Mouse (Mus musculus) kidney, postnatal 0 days (tissue): Measurements from ENCODE around the gene Fam50a. TPM values are rescaled to one million over a fixed set of nuclear protein-coding genes. Genes with fewer than 3 reads are reported as not detected.

Source experiments
- ATAC-seq: fragments of 200-750 bp; cut with Nextera tagmentation; replicated peaks from 2 replicates; pipeline ENCODE4 v1.8.0; 2017; ENCODE audit warnings: low read depth, moderate number of reproducible peaks, moderate TSS enrichment, moderate library complexity; ENCODE audit not compliant: low FRiP score
- DNase-seq: peaks from one replicate; pipeline ENCODE4 v3.0.0-alpha.2; 2016; ENCODE audit warnings: low spot score
- H3K27ac ChIP-seq: fragments of 300-500 bp; sonication (generic); 2 replicates; pipeline ENCODE4 v1.5.1; 2014; ENCODE audit warnings: mild to moderate bottlenecking
- H3K27me3 ChIP-seq: fragments of 300-500 bp; sonication (generic); 2 replicates; pipeline ENCODE4 v1.6.1; 2014; ENCODE audit warnings: low read length, mixed read lengths; ENCODE audit not compliant: insufficient read depth
- H3K36me3 ChIP-seq: fragments of 300-500 bp; sonication (generic); 2 replicates; pipeline ENCODE4 v1.6.1; 2014; ENCODE audit warnings: low read length, mixed read lengths; ENCODE audit not compliant: insufficient read depth
- H3K4me1 ChIP-seq: fragments of 300-500 bp; sonication (generic); replicated peaks from 2 replicates; pipeline ENCODE4 v1.6.1; 2014; ENCODE audit warnings: antibody characterized with exemption, low read length, mixed read lengths; ENCODE audit not compliant: insufficient read depth
- H3K4me2 ChIP-seq: fragments of 300-500 bp; sonication (generic); 2 replicates; pipeline ENCODE4 v1.6.1; 2014; ENCODE audit warnings: mild to moderate bottlenecking, low read length, moderate library complexity, mixed read lengths
- H3K4me3 ChIP-seq: fragments of 300-500 bp; sonication (generic); replicated peaks from 2 replicates; pipeline ENCODE4 v1.5.1; 2014; ENCODE audit warnings: low read depth, low read length
- H3K9ac ChIP-seq: fragments of 300-500 bp; sonication (generic); 2 replicates; pipeline ENCODE4 v1.6.1; 2014; ENCODE audit warnings: low read depth, low read length
- H3K9me3 ChIP-seq: fragments of 300-500 bp; sonication (generic); replicated peaks from 2 replicates; pipeline ENCODE4 v1.6.1; 2016; ENCODE audit warnings: low read length, inconsistent platforms, mixed read lengths
- CTCF ChIP-seq: IDR thresholded peaks from 2 replicates; pipeline ENCODE4 v1.5.1; 2016; ENCODE audit warnings: antibody characterized with exemption, low read depth, mild to moderate bottlenecking, moderate library complexity
- WGBS: fragments of 180-500 bp; shearing (Covaris S2); extraction: QIAGEN DNeasy Blood & Tissue Kit; methylation state at CpG from one replicate; pipeline ENCODE4 v1.1.7; 2014; 5-methylcytosine and 5-hydroxymethylcytosine counted together
- polyA plus RNA-seq: library from polyadenylated mRNA; unstranded; fragments of >200 nt; fragmentation: Nextera tagmentation; extraction: Ambion mirVana; gene quantifications from 2 replicates; pipeline ENCODE4 v1.2.1, GENCODE M21; 2015

The Fam50a gene
- polyA plus RNA-seq, result 49.6 and 55.2 TPM in 2 replicates

- 26% methylated on average over 59 of the region's 59 CpGs for whole genome bisulfite sequencing
- peak; percentile 97 for ATAC-seq
- no peaks in the 10 kb centered on the region for H3K9me3 ChIP-seq
Measured at GRCm38 (mm10) chrX:74312540-74313464, at the start of gene Fam50a. TSS of gene Fam50a (plus strand) at chrX:74313033.

GRCm38 (mm10) chrX:74269736-74270061 is 43.1 kb upstream of the Fam50a start:
- ATAC-seq (peak; percentile 42), DNase-seq (peak; percentile 78)
- H3K9ac ChIP-seq, result no peak overlapping the region; the same call in 1 of the 2 replicates
- H3K9me3 ChIP-seq, result no peaks in the 10 kb centered on the region
- WGBS, result 34% methylated on average over 3 of the region's 3 CpGs
- no peaks in the 10 kb centered on the region for H3K4me1 ChIP-seq
- H3K4me3 ChIP-seq, result 0 out of 2 replicates have a peak overlapping the region, but pooled peaks have one; percentile 22
- no peaks in the 10 kb centered on the region for H3K36me3 ChIP-seq
- no peak for TF ChIP-seq CTCF
- H3K4me2 ChIP-seq, result peak overlapping the region; percentile 54
- H3K27ac ChIP-seq, result peak overlapping the region; percentile 86
- no peaks in the 10 kb centered on the region for H3K27me3 ChIP-seq

More at GRCm38 (mm10) chrX:74312540-74313464, at the start of gene Fam50a:
- peak; percentile 89 for DNase-seq
- H3K27ac ChIP-seq, result peak within 1 kb of the TSS; percentile 78
- H3K9ac ChIP-seq, result peak within 1 kb of the TSS; percentile 72
- no peaks in the 10 kb centered on the region for H3K27me3 ChIP-seq
- peak within 1 kb of the TSS; percentile 72 for H3K4me2 ChIP-seq
- H3K36me3 ChIP-seq, result 0 out of 2 replicates have a peak, but pooled peaks cover 14% of the 10 kb centered on the region
- TF ChIP-seq CTCF, result 0 out of 2 replicates have a peak, but pooled peaks have one; percentile 3
- H3K4me1 ChIP-seq, result no peaks in the 10 kb centered on the region; the same call in 1 of the 2 replicates
- H3K4me3 ChIP-seq, result peak within 1 kb of the TSS; percentile 56

GRCm38 (mm10) chrX:74270062-74270901 is 42.6 kb upstream of the Fam50a start, which contains the start of gene Rpl10:
TSS of gene Rpl10 (plus strand) at chrX:74270812.
- peak; percentile 62 for TF ChIP-seq CTCF

GRCm38 (mm10) chrX:74270902-74271551 is 41.8 kb upstream of the Fam50a start:
- DNase-seq (peak; percentile 61), ATAC-seq (no peak)
- Histone ChIP-seq H3K9me3 (no peaks in the 10 kb centered on the region), H3K27me3 (no peaks in the 10 kb centered on the region), H3K36me3 (no peaks in the 10 kb centered on the region), H3K27ac (peak overlapping the region; percentile 73), H3K4me1 (no peaks in the 10 kb centered on the region), H3K9ac (peak overlapping the region; percentile 71), H3K4me2 (peak overlapping the region; percentile 56), H3K4me3 (peak overlapping the region; percentile 50)
- no peak for TF ChIP-seq CTCF
- WGBS, result 23% methylated on average over 27 of the region's 27 CpGs

More at GRCm38 (mm10) chrX:74270062-74270901, 42.6 kb upstream of the Fam50a start, which contains the start of gene Rpl10:
- H3K9ac ChIP-seq, result peak within 1 kb of the TSS; percentile 71
- DNase-seq (peak; percentile 96), ATAC-seq (peak; percentile 95)
- H3K27me3 ChIP-seq, result no peaks in the 10 kb centered on the region
- H3K9me3 ChIP-seq, result no peaks in the 10 kb centered on the region
- H3K27ac ChIP-seq, result peak within 1 kb of the TSS; percentile 92
- peak within 1 kb of the TSS; percentile 50 for H3K4me3 ChIP-seq
- H3K4me2 ChIP-seq, result peak within 1 kb of the TSS; percentile 56
- no peaks in the 10 kb centered on the region for H3K4me1 ChIP-seq
- H3K36me3 ChIP-seq, result no peaks in the 10 kb centered on the region
- 25% methylated on average over 42 of the region's 42 CpGs for WGBS

- no peaks in the 10 kb centered on the region for H3K4me1 ChIP-seq
- no peaks in the 10 kb centered on the region for H3K9me3 ChIP-seq
- no peak for DNase-seq
- no peak for ATAC-seq
- no peak overlapping the region for H3K9ac ChIP-seq
- H3K4me3 ChIP-seq, result no peak overlapping the region
- H3K27me3 ChIP-seq, result no peaks in the 10 kb centered on the region
- WGBS, result 42% methylated on average over 10 of the region's 10 CpGs
- no peak overlapping the region for H3K27ac ChIP-seq
- no peak overlapping the region for H3K4me2 ChIP-seq
- no peak for TF ChIP-seq CTCF
- H3K36me3 ChIP-seq, result no peaks in the 10 kb centered on the region
Measured at GRCm38 (mm10) chrX:74273422-74274322, 39.2 kb upstream of the Fam50a start.
